Mouse (Mus musculus) CH12.LX (cell line): ENCODE data around the gene Aftph. TPM values are rescaled to one million over a fixed set of nuclear protein-coding genes. Genes with fewer than 3 reads are reported as not detected.
"Not testable (repeated sequence)": the region's sequence is repeated elsewhere in the genome, so short reads cannot be mapped to it uniquely, and the experiment has no call there.

Experiments used
- DNase-seq: peaks from one replicate; pipeline ENCODE4 v3.0.0-alpha.2; 2013; ENCODE audit errors: extremely low read depth
- H3K27ac ChIP-seq: 2 replicates; pipeline ENCODE4 v1.5.1; 2012; ENCODE audit warnings: low read depth, mild to moderate bottlenecking, control low read depth, moderate library complexity; ENCODE audit not compliant: insufficient read depth
- H3K27me3 ChIP-seq: replicated peaks from 2 replicates; pipeline ENCODE3; 2012; ENCODE audit warnings: inconsistent platforms
- H3K36me3 ChIP-seq, 2 experiments: replicated peaks in 1 of 2; 2 replicates each; pipeline versions ENCODE3 to v1.6.1; 2012; ENCODE audit warnings: inconsistent platforms in 1 of 2, low read length in 1 of 2, mild to moderate bottlenecking in 1 of 2, mixed read lengths in 1 of 2, moderate library complexity in 1 of 2; ENCODE audit not compliant: control insufficient read depth in 1 of 2, insufficient read depth in 1 of 2
- H3K4me1 ChIP-seq, 2 experiments: 2 replicates each; pipeline ENCODE4 v1.6.1; 2012; ENCODE audit warnings: inconsistent platforms in 1 of 2, moderate library complexity in 1 of 2; ENCODE audit not compliant: insufficient read depth in 2 of 2, control insufficient read depth in 1 of 2
- H3K4me2 ChIP-seq: 2 replicates; pipeline ENCODE4 v1.6.1; 2012; ENCODE audit warnings: low read depth, mild to moderate bottlenecking, control low read depth; ENCODE audit not compliant: poor library complexity, insufficient read depth, severe bottlenecking
- H3K4me3 ChIP-seq, 3 experiments: fragments of 150-350 bp in 1 of 3; sonication (generic) in 1 of 3; replicated peaks in 1 of 3; 2 replicates each; pipeline versions ENCODE3 to v1.5.1; 2011 to 2012; ENCODE audit warnings: low read depth in 2 of 3, low read length in 2 of 3, mild to moderate bottlenecking in 2 of 3, moderate library complexity in 2 of 3, control low read depth in 1 of 3, improper control_type of control experiment in 1 of 3, inconsistent platforms in 1 of 3, mixed read lengths in 1 of 3; ENCODE audit not compliant: poor library complexity in 1 of 3
- H3K79me2 ChIP-seq: replicated peaks from 2 replicates; pipeline ENCODE4 v1.6.1; 2012; ENCODE audit warnings: mild to moderate bottlenecking, moderate library complexity; ENCODE audit not compliant: control insufficient read depth, poor library complexity, insufficient read depth, severe bottlenecking; ENCODE audit errors: extremely low read depth
- H3K9ac ChIP-seq: 2 replicates; pipeline ENCODE4 v1.6.1; 2012; ENCODE audit warnings: low read depth, mild to moderate bottlenecking, control low read depth, moderate library complexity; ENCODE audit not compliant: insufficient read depth
- H3K9me3 ChIP-seq: replicated peaks from 2 replicates; pipeline ENCODE3; 2012; ENCODE audit warnings: low read length, inconsistent platforms, mixed read lengths
- CHD2 ChIP-seq: IDR thresholded peaks from 2 replicates; pipeline ENCODE4 v1.6.1; 2011; ENCODE audit warnings: low read length, improper control_type of control experiment
- E2F4 ChIP-seq: IDR thresholded peaks from 2 replicates; pipeline ENCODE4 v1.6.1; 2011; ENCODE audit warnings: low read depth, low read length, improper control_type of control experiment; ENCODE audit not compliant: insufficient replicate concordance
- ELF1 ChIP-seq: IDR thresholded peaks from 2 replicates; pipeline ENCODE4 v1.6.1; 2014; ENCODE audit warnings: low read depth, mild to moderate bottlenecking, inconsistent platforms, low read length, improper control_type of control experiment
- EP300 ChIP-seq: IDR thresholded peaks from 2 replicates; pipeline ENCODE4 v1.6.1; 2011; ENCODE audit warnings: low read length, improper control_type of control experiment
- GABPA ChIP-seq: IDR thresholded peaks from 2 replicates; pipeline ENCODE4 v1.6.1; 2012; ENCODE audit warnings: low read depth, low read length, improper control_type of control experiment, inconsistent platforms; ENCODE audit not compliant: insufficient replicate concordance
- KAT2A ChIP-seq: IDR thresholded peaks from 2 replicates; pipeline ENCODE4 v1.6.1; 2012; ENCODE audit warnings: low read length, improper control_type of control experiment, inconsistent platforms; ENCODE audit not compliant: insufficient replicate concordance
- MYC ChIP-seq: IDR thresholded peaks from 2 replicates; pipeline ENCODE4 v1.6.1; 2011; ENCODE audit warnings: low read depth, mild to moderate bottlenecking, improper control_type of control experiment, low read length
- NRF1 ChIP-seq: IDR thresholded peaks from 2 replicates; pipeline ENCODE4 v1.6.1; 2014; ENCODE audit warnings: low read depth, mild to moderate bottlenecking, inconsistent platforms, low read length, improper control_type of control experiment, moderate library complexity
- RAD21 ChIP-seq: IDR thresholded peaks from 2 replicates; pipeline ENCODE4 v1.6.1; 2011; ENCODE audit warnings: low read depth, mild to moderate bottlenecking, low read length, improper control_type of control experiment, moderate library complexity
- SMC3 ChIP-seq: IDR thresholded peaks from 2 replicates; pipeline ENCODE4 v1.6.1; 2011; ENCODE audit warnings: low read depth, low read length, improper control_type of control experiment
- TCF12 ChIP-seq: IDR thresholded peaks from 2 replicates; pipeline ENCODE4 v1.6.1; 2014; ENCODE audit warnings: low read depth, mild to moderate bottlenecking, inconsistent platforms, low read length, improper control_type of control experiment
- UBTF ChIP-seq: IDR thresholded peaks from 2 replicates; pipeline ENCODE4 v1.6.1; 2012; ENCODE audit warnings: low read depth, mild to moderate bottlenecking, inconsistent platforms, low read length, improper control_type of control experiment, moderate library complexity
- USF1 ChIP-seq: IDR thresholded peaks from 2 replicates; pipeline ENCODE4 v1.6.1; 2014; ENCODE audit warnings: low read depth, mild to moderate bottlenecking, inconsistent platforms, low read length, improper control_type of control experiment
- ZKSCAN1 ChIP-seq: IDR thresholded peaks from 2 replicates; pipeline ENCODE4 v1.6.1; 2012; ENCODE audit warnings: low read depth, inconsistent platforms, low read length, improper control_type of control experiment, borderline replicate concordance
- ZMIZ1 ChIP-seq: IDR thresholded peaks from 2 replicates; pipeline ENCODE4 v1.6.1; 2012; ENCODE audit warnings: low read depth, mild to moderate bottlenecking, inconsistent platforms, low read length, improper control_type of control experiment
- ZNF384 ChIP-seq: IDR thresholded peaks from 2 replicates; pipeline ENCODE4 v1.6.1; 2012; ENCODE audit warnings: low read depth, low read length, improper control_type of control experiment, inconsistent platforms
- dilution Hi-C: fragments of 300-500 bp; cut with MboI; formaldehyde crosslinking; loops from 2 replicates; pipeline ENCODE4 v1.14.3; 2020; ENCODE audit warnings: low sequenced_read_pairs; ENCODE audit not compliant: extremely low pct_unique_long_range_greater_than_20kb, extremely low pct_ligation_motif_present
- in situ Hi-C: fragments of 300-500 bp; cut with MboI; formaldehyde crosslinking; loops from 3 replicates; pipeline ENCODE4 v1.14.3; 2019; ENCODE audit warnings: low sequenced_read_pairs, low pct_ligation_motif_present, low pct_unique_long_range_greater_than_20kb, mixed read lengths
- polyA plus RNA-seq: library from polyadenylated mRNA; unstranded; fragments of >175 nt; gene quantifications from 2 replicates; pipeline ENCODE4 v1.2.1, GENCODE M21; 2012; ENCODE audit warnings: low read depth; ENCODE audit not compliant: insufficient read length
- total RNA-seq, 2 experiments: library from RNA; depleted of rRNA; stranded (reverse); fragments of 300-350 nt in 1 of 2; fragments of >200 nt in 1 of 2; gene quantifications; 2 replicates each; pipeline ENCODE4 v1.2.3; 2012 to 2014

Aftph gene
- total and polyA plus RNA-seq, 3 experiments = 53.7 to 80.0 (median 53.9) TPM

DNA sequence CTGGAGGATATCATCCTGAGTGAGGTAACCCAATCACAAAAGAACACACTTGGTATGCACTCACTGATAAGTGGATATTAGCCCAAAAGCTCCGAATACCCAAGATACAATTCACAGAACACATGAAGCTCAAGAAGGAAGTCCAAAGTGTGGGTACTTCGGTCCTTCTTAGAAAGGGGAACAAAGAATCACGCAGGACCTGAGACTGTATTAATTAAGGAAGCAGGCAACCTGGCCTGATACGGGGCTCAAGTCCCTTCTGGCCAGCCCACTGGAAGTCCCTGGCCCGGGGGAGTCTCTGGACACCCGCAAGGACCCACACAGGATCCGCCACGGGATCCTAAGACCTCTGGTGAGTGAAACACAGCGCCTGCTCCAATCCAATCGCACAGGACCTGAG lies 20.6 kb upstream of the Aftph start:
- H3K79me2 ChIP-seq, in situ Hi-C loops, H3K36me3 ChIP-seq, H3K4me2 ChIP-seq, DNase-seq, H3K4me1 ChIP-seq, H3K9me3 ChIP-seq, H3K4me3 ChIP-seq, H3K27ac ChIP-seq, dilution Hi-C loops, H3K9ac ChIP-seq, H3K27me3 ChIP-seq: not testable (repeated sequence)

- H3K4me1 ChIP-seq = peaks cover 0 to 5% of the 10 kb centered on the region in 2 experiments; a peak in 1 of 4 replicates
- DNase-seq = no peak
- H3K9ac ChIP-seq = no peak overlapping the region
- TF ChIP-seq GABPA (no peak), ZKSCAN1 (no peak), RAD21 (no peak), ZMIZ1 (no peak), UBTF (no peak), MYC (no peak), SMC3 (no peak), ZNF384 (no peak), NRF1 (no peak), CHD2 (no peak), E2F4 (no peak), ELF1 (no peak), KAT2A (no peak), TCF12 (no peak), USF1 (no peak), EP300 (no peak)
- in situ Hi-C loops = no loop called here
- no peaks in the 10 kb centered on the region for H3K79me2 ChIP-seq
- no peaks in the 10 kb centered on the region for H3K36me3 ChIP-seq
- no peak overlapping the region for H3K27ac ChIP-seq
- H3K9me3 ChIP-seq = peaks cover 10% of the 10 kb centered on the region
- no peak overlapping the region for H3K4me2 ChIP-seq
- H3K27me3 ChIP-seq = no peaks in the 10 kb centered on the region
- no peak overlapping the region for H3K4me3 ChIP-seq
- dilution Hi-C loops = no loop called here
Measured at GRCm38 (mm10) chr11:20750573-20750972, 9.2 kb upstream of the Aftph start.
